Mouse (Mus musculus) liver, adult 2 months (tissue): ENCODE measurements around the gene Hexb.

Experiments used
- CTCF ChIP-seq: fragments of 200-500 bp; IDR thresholded peaks from 2 replicates; pipeline ENCODE4 v1.5.1; 2011; ENCODE audit warnings: low read depth, low read length, control low read depth
- POLR2A ChIP-seq: fragments of 200-500 bp; IDR thresholded peaks from 2 replicates; pipeline ENCODE4 v1.6.1; 2011; ENCODE audit warnings: low read length, control low read depth; ENCODE audit not compliant: insufficient read depth; ENCODE audit errors: extremely low read depth

GRCm38 (mm10) chr13:97241787-97242280 lies 43.7 kb upstream of the Hexb start:
- TF ChIP-seq POLR2A (no peak), CTCF (no peak)
